Mouse (Mus musculus) B cell, adult 2 months (primary cell): ENCODE measurements around the gene Col24a1.

Experiments
- DNase-seq, 2 experiments: peaks; one replicate each; pipeline ENCODE4 v3.0.0; 2022

Gene Col24a1

DNA sequence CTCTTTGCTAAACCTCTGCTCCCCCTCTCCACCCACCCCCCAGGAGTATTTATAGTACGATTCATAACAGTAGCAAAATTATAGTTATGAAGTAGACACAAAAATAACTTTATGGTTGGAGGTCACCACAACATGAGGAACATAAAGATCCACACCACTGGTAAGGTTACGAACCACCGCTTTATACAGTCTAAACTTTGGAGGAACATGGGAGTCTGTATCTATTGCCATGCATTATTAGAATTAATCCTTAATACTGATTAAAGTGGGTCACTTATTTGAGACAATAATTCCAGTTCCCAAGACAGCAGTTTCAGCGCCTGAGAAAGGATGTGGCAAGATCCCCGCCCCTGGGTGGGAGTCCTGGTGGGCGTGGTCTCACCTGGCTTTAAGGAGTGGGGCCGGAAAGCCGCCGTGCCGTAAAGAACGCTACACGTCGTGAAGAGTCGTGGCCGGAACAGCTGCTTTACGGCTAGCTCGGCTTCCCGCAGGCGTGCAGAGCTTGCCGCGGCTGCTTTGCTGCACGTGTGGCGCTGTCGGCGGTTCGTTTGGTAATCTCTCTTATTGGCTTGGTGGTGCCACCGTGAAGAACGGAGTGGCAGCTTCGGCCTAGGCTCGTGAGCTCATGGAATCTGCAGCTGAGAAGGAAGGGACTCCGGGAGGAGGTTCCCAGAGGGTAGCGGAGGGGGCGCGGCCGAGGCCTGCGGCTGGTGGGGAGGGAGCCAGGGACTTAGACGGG, 283.6 kb downstream of the Col24a1 start, which contains the start of gene Znhit6:
Gene Znhit6 (plus strand): TSS at position 463 of the 739 bp plus-strand sequence.
- peak; percentile 84 to 85 for DNase-seq

DNA sequence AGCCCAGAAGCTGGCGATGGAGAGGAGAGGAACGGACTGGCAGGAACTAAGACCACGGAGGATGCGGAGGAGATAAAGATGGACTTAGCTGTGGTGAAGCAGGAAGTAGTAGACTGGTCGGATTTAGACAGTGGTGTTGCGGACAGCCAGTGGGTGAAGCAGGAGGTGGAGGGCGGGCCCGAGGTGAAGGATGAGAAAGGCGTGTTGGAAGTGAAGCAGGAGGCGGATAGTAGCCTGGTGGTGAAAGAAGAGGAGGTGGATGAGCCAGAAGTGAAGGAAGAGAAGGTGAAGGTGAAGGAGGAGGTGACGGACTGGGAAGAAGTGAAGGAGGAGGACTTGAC, 284.2 kb downstream of the Col24a1 start:
- DNase-seq, result no peak

DNA sequence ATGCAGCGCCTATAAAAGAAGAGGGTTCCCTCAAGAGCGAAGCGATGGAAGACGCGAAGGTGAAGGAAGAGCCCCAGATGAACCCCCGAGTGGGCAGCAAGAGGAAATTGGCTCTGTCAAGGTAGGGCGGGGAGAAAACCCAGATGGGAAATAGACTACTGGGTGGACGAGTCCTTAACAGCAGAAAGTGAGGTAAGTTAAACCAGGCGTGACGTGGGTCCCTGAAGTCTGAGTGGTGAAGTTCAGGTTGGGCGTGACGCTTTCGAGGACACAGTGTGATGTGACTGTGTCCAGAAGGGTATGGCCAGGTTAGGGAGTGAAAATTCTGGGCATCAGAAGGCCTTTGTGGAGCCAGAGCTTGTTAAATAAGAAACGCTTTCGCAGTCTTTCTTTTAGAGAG, 284.6 kb downstream of the Col24a1 start:
- DNase-seq, result peak; percentile 2 to 3

DNA sequence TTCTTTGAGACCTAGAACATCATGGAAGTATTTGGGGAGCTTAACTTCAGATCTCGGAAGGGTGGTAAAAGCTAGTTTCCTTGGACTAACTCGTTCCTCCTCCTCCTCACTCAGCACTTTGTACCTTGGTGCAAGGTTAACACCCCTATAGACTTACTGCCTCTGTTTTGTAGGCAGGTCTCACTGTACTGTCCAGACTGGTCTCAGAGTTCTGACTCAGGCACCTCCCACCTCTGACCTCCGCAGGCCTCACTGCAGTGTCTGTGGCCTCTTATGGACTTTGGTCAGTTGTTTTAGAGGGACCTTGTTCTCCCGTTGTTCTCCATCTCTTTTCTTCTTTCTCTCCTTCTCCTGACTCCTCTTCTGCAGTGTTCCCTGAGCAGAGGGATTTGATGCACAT, 290.8 kb downstream of the Col24a1 start:
- no peak for DNase-seq

DNA sequence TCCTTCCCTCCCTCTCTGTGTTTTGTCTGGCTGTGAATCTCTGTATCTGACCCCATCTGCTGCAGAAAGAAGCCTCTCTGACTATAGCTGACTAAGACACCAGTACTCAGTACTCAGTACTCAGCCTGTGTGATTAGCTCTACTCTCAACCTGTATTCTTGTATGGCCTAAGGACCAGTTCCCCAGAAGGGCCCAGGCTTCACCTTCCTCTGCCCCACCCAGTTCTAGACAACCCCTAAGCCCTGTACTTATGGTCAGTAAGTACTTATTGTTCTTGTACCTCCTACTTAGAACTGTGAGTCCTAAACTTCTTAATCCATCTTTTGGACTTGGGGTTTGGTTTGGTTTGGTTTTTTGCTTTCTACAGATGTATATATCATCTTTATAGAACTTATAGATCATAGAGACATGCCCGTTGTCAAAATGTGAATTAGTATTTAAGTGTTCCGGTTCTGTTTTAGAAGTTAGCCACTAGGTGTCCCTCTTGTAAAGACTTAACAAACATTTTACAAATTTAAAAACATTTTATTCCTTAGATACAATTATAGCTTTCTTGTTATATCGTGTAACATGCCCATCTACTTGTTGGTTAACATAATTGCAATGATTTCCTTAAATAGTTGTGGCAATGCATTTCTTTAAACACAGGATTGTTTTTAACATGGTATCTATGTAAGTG, 291.4 kb downstream of the Col24a1 start:
- DNase-seq, result no peak

DNA sequence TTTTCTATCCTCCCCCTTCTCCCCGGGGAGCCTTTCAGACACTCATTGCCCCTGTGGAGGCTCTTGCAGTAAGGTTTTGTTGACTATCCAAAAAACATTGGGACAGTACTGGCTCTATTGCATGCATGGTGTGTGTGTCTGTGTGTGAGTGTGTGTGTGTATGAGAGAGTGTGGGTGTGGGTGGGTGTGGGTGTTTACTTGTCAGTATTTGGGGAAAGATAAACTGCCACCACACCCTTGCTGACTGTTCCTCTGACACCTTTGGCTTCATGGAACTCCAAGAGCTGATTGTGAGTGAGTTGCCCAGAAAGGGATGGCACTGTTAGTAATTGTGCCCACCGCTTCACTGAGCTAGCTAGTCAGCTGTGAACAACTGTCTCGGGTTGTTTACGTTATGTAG, 298.3 kb downstream of the Col24a1 start:
- no peak for DNase-seq

DNA sequence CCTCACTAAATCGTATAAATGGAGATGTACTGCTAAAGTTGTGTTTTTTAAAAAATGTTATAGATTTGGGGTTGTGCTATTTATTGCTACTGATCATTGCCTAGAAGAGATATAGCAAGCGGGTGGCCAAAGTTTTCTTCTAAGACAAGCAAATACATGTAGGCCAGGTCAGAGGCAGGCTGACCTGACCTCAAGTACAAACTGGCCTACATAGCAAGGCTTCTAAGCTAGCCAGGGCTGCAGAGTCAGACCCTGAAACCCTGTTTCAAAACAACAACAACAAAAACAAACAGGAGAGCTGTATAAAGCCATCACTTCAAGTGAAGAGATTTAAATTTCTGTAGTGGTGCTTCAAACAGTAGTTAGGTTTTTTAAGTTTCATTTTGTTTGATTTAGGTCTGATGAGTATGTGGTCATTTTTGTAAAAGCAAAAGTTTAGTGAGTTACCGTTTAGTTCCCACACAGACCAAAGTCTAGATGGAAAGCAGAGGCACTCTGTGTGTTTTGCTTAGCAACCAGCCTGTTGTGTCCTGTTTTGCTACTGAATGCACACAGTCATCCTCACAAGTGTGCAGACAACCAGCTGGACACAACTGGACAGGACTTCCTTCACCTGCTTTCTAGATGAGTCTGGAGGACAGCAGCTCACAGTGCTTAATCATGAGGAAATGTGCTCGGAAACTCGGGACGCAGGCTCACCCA, 299.7 kb downstream of the Col24a1 start:
- DNase-seq, result no peak

DNA sequence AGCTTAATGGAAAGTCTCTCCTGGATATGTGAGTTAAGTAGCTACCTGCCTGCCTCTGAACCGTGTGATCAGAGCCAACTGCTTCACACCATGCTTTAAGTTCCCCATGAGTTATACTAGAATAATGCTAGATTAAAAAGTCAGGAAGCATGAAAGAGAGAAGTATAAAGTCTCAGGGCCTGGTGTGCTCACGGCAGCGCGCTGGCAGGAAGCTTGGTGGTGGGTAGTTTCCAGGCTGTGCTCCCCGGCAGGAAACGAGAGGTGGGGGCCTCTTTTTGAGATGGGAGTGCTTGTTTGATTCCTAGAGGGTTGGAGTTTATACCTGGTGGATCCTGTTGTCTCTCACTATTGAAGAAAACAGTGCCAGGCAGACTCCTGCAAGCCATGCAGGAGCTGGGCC, 303.1 kb downstream of the Col24a1 start:
- no peak for DNase-seq

DNA sequence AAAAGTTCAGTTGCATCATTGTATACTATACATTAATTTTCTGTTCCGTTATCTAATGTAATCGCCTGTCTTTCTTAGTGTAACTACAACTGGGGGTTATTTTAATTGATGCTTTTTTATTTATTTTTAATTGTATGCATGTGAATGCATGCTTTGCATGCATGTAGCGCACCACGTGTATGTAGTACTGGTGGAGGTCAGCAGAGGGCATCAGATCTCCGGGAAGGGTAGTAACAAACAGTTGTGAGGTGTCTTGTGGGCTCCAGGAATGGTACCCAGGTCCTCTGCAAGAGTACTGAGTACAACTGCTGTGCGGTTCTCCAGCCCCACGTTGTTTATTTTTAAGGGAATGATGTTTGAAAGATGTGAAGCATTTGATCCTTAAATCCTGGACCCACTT, 306.8 kb downstream of the Col24a1 start:
- DNase-seq, result no peak

DNA sequence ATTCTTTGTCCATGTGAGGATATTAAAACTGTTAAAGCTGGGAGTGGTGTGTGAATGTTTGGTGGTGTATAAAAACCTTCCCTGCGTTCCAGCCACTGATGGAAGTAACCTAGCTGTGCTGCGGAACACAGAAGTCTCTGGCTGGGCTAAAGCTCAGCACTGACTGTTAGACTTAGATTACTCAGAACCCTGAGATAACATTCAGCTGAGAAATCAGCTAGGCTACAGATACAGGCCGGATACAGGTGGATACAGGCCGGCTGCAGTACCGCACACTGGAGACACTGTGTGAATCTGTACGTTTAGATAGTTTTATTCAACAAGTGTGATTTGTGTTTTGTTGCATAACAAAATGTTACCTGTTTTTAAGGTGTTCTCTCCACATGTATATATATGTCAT, 308.5 kb downstream of the Col24a1 start:
- DNase-seq, result no peak

DNA sequence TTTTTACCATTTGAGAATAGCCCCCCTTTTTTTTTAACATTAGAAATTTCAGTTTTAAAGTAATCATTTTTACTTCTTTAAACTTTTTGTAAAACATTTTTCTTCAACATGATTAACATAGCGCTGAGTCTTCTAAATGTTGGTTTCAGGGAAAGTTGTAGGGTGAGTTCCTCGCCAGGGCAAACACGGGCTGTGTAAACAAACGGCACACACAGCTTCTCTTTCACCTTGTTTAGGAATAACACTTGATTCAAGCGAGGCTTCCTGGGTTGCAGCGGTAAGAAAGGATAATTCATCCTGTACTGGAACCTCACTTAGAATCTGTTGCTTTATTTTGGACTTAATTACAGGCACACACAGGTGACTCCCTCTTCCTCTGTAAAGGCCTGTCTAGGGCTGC, 309.1 kb downstream of the Col24a1 start:
- no peak for DNase-seq
